ENCODE assay signal across 15 mouse cellular contexts in the genomic region with DNA sequence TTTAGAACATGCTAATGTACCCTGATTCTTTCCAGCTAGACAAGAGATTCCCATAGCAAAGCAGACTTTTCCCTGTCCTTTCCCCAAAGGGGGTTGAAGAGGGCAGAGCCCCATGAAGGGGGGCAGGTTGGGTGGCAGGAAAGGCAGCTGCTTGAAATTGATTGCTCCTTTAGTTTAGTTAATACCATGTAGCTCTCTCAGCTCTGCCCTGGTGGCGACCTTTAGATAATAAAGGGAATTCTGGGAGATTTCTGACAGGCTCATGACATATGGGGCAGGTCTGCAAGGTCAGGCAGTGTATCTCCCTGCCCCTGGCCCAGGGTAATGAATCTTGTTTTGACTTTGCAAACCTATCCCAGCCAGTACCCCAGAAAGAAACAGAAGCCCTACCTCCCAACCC. TPM values are rescaled to one million over a fixed set of nuclear protein-coding genes. Genes with fewer than 3 reads are reported as not detected.
DNase-seq lines count a peak whose midpoint lies in the region; ATAC-seq lines count a peak whose summit lies in the region.
"Had no signal": no experiment of that assay in that cellular context is flagged by ENCODE, and none has a peak within 500 bp of the region (broad histone marks: within the 10 kb centered on the region; RNA-seq: fewer than 3 reads in every experiment).

No protein-coding gene starts in this region.

- H3K9ac ChIP-seq in heart, embryonic 13.5 days: 0 out of 2 replicates have a peak overlapping the region, but pooled peaks have one; percentile 8
- H3K9ac ChIP-seq in kidney, embryonic 16.5 days (replicated peaks; ENCODE audit: low read length): no peak overlapping the region
- H3K9ac ChIP-seq: midbrain, embryonic 13.5 days; neural tube, embryonic 12.5 days had no signal

- no peak overlapping the region for H3K4me3 ChIP-seq in heart, embryonic 13.5 days
- no peak overlapping the region for H3K4me3 ChIP-seq in kidney, embryonic 16.5 days (ENCODE audit: low read length)
- H3K4me3 ChIP-seq: midbrain, embryonic 13.5 days; neural tube, embryonic 12.5 days had no signal

- peak overlapping the region; percentile 33; the same call in 1 of the 2 replicates for H3K27ac ChIP-seq in heart, embryonic 13.5 days (replicated peaks)
- H3K27ac ChIP-seq in kidney, embryonic 16.5 days (ENCODE audit: low read length): peak overlapping the region; percentile 16; the same call in 1 of the 2 replicates
- H3K27ac ChIP-seq: midbrain, embryonic 13.5 days; neural tube, embryonic 12.5 days had no signal

- H3K27me3 ChIP-seq in heart, embryonic 13.5 days (replicated peaks): no peaks in the 10 kb centered on the region
- H3K27me3 ChIP-seq in kidney, embryonic 16.5 days (ENCODE audit: insufficient read depth, low read length): no peaks in the 10 kb centered on the region
- H3K27me3 ChIP-seq: midbrain, embryonic 13.5 days; neural tube, embryonic 12.5 days; Patski had no signal

- intact Hi-C loops in left cerebral cortex, postnatal 10 days (cut with DNase I): no loop called here

- peaks cover 63% of the 10 kb centered on the region for H3K4me1 ChIP-seq in heart, embryonic 13.5 days
- H3K4me1 ChIP-seq in kidney, embryonic 16.5 days (ENCODE audit: insufficient read depth, low read length): peaks cover 21% of the 10 kb centered on the region

- DNase-seq in adrenal gland, adult (ENCODE audit: inconsistent age in 2 of 2, low spot score in 1 of 2): peak; percentile 28 to 71
- no peak for DNase-seq in adrenal gland, postnatal 25 days
- no peak for DNase-seq in heart, postnatal 4 days
- no peak for DNase-seq in kidney, postnatal 4 days
- DNase-seq in kidney, postnatal 14 days: peak; percentile 35
- DNase-seq in left cerebral cortex, postnatal 10 days (ENCODE audit: extremely low spot score in 1 of 2, low spot score in 2 of 2): no peak
- DNase-seq: adrenal gland, adult 8-10 months; cerebellum, postnatal 36 days; lung, postnatal 14 days; retina, postnatal 1 day had no signal

- 23% methylated on average over 1 of the region's 1 CpGs for WGBS in heart, embryonic 13.5 days
- 5% methylated on average over 1 of the region's 1 CpGs for WGBS in kidney, embryonic 16.5 days

- no peaks in the 10 kb centered on the region for H3K36me3 ChIP-seq in heart, embryonic 13.5 days
- H3K36me3 ChIP-seq in kidney, embryonic 16.5 days (ENCODE audit: insufficient read depth, low read length): no peaks in the 10 kb centered on the region
- H3K36me3 ChIP-seq: midbrain, embryonic 13.5 days; neural tube, embryonic 12.5 days had no signal

- H3K9me3 ChIP-seq in heart, embryonic 13.5 days: no peaks in the 10 kb centered on the region
- no peaks in the 10 kb centered on the region for H3K9me3 ChIP-seq in kidney, embryonic 16.5 days (ENCODE audit: low read length)
- H3K9me3 ChIP-seq: midbrain, embryonic 13.5 days; neural tube, embryonic 12.5 days had no signal

- H3K4me2 ChIP-seq in heart, embryonic 13.5 days: no peak overlapping the region
- H3K4me2 ChIP-seq in kidney, embryonic 16.5 days (replicated peaks; ENCODE audit: low read depth, low read length): no peak overlapping the region
- H3K4me2 ChIP-seq: midbrain, embryonic 13.5 days; neural tube, embryonic 12.5 days had no signal

- no peak for ATAC-seq in heart, embryonic 13.5 days (ENCODE audit: extremely low read depth, insufficient number of reproducible peaks, low FRiP score, low TSS enrichment)
- no peak for ATAC-seq in kidney, embryonic 16.5 days (ENCODE audit: low FRiP score, low TSS enrichment)
- ATAC-seq: midbrain, embryonic 13.5 days; Patski had no signal

RNA-seq across cellular contexts. Expression of a gene that starts 17.4 kb away (rescaled TPM):
- total RNA-seq in adrenal gland, postnatal 25 days (2021): 9.0 and 10.5 TPM in 2 replicates
- 6.0 and 6.3 TPM in 2 replicates for polyA plus RNA-seq in heart, embryonic 13.5 days (2015; fragmentation: Nextera tagmentation; extraction: Ambion mirVana)
- 10 to 100 TPM; 23.7 to 24.7 TPM for total RNA-seq in heart, postnatal 4 days (2021)
- 6.0 and 6.7 TPM in 2 replicates for polyA plus RNA-seq in kidney, embryonic 16.5 days (2015; fragmentation: Nextera tagmentation; extraction: Ambion mirVana)
- 10 to 100 TPM; 97.9 to 99.8 TPM for total RNA-seq in left cerebral cortex, postnatal 10 days (2021)

Comparison
In these comparisons a context has a peak if more than half of its experiments do, and no peak if none do; other contexts are left out.
1. DNase-seq: peak in adrenal gland, adult (2 of 2) and kidney, postnatal 14 days (single experiment); none in adrenal gland, postnatal 25 days (single experiment), heart, postnatal 4 days (single experiment), kidney, postnatal 4 days (0 of 2) and left cerebral cortex, postnatal 10 days (0 of 2).